Mouse (Mus musculus): ENCODE measurements around the gene Cyp4v3. TPM values are rescaled to one million over a fixed set of nuclear protein-coding genes. Genes with fewer than 3 reads are reported as not detected.

Cyp4v3 gene
- total and polyA plus RNA-seq, 3 experiments: 2.2 to 2.8 (median 2.8) TPM

GRCm38 (mm10) chr8:45381963-45382347 is 48.9 kb upstream of the Cyp4v3 start, which contains the start of gene Fam149a:
Gene Fam149a, minus strand, starts transcription at chr8:45382291.
- H3K4me1 ChIP-seq (ENCODE audit: control insufficient read depth in 1 of 2, insufficient read depth in 2 of 2): no peaks in the 10 kb centered on the region
- no peaks in the 10 kb centered on the region for H3K27me3 ChIP-seq (replicated peaks)
- H3K36me3 ChIP-seq (replicated peaks in 1 of 2; ENCODE audit: control insufficient read depth in 1 of 2, insufficient read depth in 1 of 2, low read length in 1 of 2): no peaks in the 10 kb centered on the region
- TF ChIP-seq SMC3 (IDR thresholded peaks at IDR 0.05; ENCODE audit: low read depth, low read length) (no peak), ZKSCAN1 (IDR thresholded peaks at IDR 0.05; ENCODE audit: borderline replicate concordance, low read depth, low read length) (no peak), ETS1 (conservative IDR thresholded peaks at IDR 0.05; ENCODE audit: low read depth, low read length) (no peak)
- no peaks in the 10 kb centered on the region; the same call in 1 of the 2 replicates for H3K79me2 ChIP-seq (replicated peaks; ENCODE audit: control insufficient read depth, extremely low read depth, insufficient read depth, poor library complexity, severe bottlenecking)
- no peak within 1 kb of the TSS for H3K4me2 ChIP-seq (ENCODE audit: insufficient read depth, low read depth, poor library complexity, severe bottlenecking)
- no peak for DNase-seq (ENCODE audit: extremely low read depth)
- no peak within 1 kb of the TSS for H3K4me3 ChIP-seq (replicated peaks in 1 of 3; ENCODE audit: low read depth in 2 of 3, low read length in 2 of 3, poor library complexity in 1 of 3)
- no peaks in the 10 kb centered on the region for H3K9me3 ChIP-seq (replicated peaks; ENCODE audit: low read length)
- in situ Hi-C loops (cut with MboI; ENCODE audit: low pct_ligation_motif_present, low pct_unique_long_range_greater_than_20kb, low sequenced_read_pairs): no loop called here
- H3K27ac ChIP-seq (ENCODE audit: insufficient read depth, low read depth): no peak within 1 kb of the TSS
- no peak within 1 kb of the TSS for H3K9ac ChIP-seq (ENCODE audit: insufficient read depth, low read depth)
- dilution Hi-C loops (cut with MboI; ENCODE audit: extremely low pct_ligation_motif_present, extremely low pct_unique_long_range_greater_than_20kb, low sequenced_read_pairs): no loop called here

DNA sequence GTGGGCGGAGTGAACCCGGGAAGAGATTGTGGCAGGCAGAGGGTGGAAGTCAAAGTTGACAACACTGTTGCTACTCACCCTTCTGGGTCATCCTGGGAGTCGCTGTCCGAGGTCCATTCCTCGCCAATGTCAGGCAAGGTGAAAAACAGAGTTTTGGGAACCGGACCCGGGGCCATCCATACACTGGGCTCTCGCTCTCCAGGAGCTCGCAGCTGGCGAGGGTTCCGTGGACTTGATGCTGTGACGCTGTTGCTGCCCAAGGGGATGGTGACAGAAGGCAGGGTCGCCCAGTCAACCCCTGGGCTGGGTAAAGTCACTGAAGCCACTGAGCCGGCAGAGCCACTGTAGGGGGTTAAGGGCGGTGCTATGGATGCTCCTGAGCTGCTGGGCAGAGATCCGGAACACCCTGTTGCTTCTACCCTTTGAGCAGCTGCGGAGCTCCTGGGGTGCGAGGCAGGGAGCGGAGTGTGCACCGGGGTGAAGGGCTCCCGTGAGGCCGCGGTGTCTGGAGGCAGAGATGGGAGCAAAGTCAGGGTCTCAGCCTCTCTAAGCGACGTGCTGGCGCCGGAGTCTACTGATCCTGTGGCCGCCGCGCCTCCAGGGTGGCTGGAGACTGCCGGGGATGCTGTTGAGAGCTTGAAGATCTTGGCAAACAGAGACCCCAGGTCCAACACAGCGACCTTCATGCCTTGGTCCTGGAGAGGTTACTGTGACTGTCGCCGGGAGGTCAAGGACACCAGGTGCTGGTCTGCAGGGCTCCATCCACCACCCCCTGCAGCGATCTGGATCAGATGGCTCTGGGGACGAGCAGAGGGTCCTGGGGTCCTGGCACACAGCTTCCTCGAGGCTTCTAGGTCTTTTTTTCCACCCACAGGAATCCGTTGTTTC is 48.3 kb upstream of the Cyp4v3 start:
- H3K79me2 ChIP-seq (replicated peaks; ENCODE audit: control insufficient read depth, extremely low read depth, insufficient read depth, poor library complexity, severe bottlenecking): no peaks in the 10 kb centered on the region; the same call in 1 of the 2 replicates
- no peaks in the 10 kb centered on the region for H3K36me3 ChIP-seq (replicated peaks in 1 of 2; ENCODE audit: control insufficient read depth in 1 of 2, insufficient read depth in 1 of 2, low read length in 1 of 2)
- TF ChIP-seq MAFK (IDR thresholded peaks at IDR 0.05; ENCODE audit: insufficient replicate concordance, low read length): no peak
- TF ChIP-seq PAX5 (IDR thresholded peaks at IDR 0.05; ENCODE audit: low read length): no peak
- TF ChIP-seq CTCF (conservative IDR thresholded peaks at IDR 0.05 in 1 of 2, IDR thresholded peaks at IDR 0.05 in 1 of 2; ENCODE audit: low read depth in 2 of 2, low read length in 2 of 2): no peak
- TF ChIP-seq EP300 (IDR thresholded peaks at IDR 0.05; ENCODE audit: low read length): no peak
- TF ChIP-seq TCF12 (IDR thresholded peaks at IDR 0.05; ENCODE audit: low read depth, low read length): no peak
- TF ChIP-seq GABPA (IDR thresholded peaks at IDR 0.05; ENCODE audit: insufficient replicate concordance, low read depth, low read length): no peak
- no peak for TF ChIP-seq USF2 (conservative IDR thresholded peaks at IDR 0.05; ENCODE audit: low read depth, low read length)
- H3K4me1 ChIP-seq (ENCODE audit: control insufficient read depth in 1 of 2, insufficient read depth in 2 of 2): no peaks in the 10 kb centered on the region
- H3K9me3 ChIP-seq (replicated peaks; ENCODE audit: low read length): no peaks in the 10 kb centered on the region
- no peak overlapping the region for H3K4me3 ChIP-seq (replicated peaks in 1 of 3; ENCODE audit: low read depth in 2 of 3, low read length in 2 of 3, poor library complexity in 1 of 3)
- no peaks in the 10 kb centered on the region for H3K27me3 ChIP-seq (replicated peaks)
- dilution Hi-C loops (cut with MboI; ENCODE audit: extremely low pct_ligation_motif_present, extremely low pct_unique_long_range_greater_than_20kb, low sequenced_read_pairs): no loop called here
- H3K4me2 ChIP-seq (ENCODE audit: insufficient read depth, low read depth, poor library complexity, severe bottlenecking): no peak overlapping the region
- no peak overlapping the region for H3K27ac ChIP-seq (ENCODE audit: insufficient read depth, low read depth)
- no peak overlapping the region for H3K9ac ChIP-seq (ENCODE audit: insufficient read depth, low read depth)
- in situ Hi-C loops (cut with MboI; ENCODE audit: low pct_ligation_motif_present, low pct_unique_long_range_greater_than_20kb, low sequenced_read_pairs): no loop called here
- DNase-seq (ENCODE audit: extremely low read depth): no peak

DNA sequence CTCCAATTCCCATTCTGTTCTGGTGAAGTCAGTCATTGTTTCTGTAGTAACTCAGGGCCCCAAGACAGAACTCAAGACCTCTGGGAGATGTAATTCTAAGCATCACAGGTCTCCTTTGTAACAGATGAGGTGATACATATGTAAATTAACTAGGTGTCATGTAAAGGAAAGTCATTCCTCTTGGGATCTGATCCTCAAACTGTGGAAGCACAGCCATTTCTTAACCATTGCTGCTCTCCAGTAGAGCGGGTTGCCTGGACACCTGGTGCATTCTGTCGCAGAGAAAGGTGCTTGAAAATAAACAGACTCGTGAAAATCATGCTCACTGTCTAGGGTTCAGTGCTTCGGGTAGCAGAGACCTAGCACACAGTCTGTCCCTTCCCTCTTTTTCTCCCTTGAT is 47.6 kb upstream of the Cyp4v3 start:
- Histone ChIP-seq H3K9me3 (replicated peaks; ENCODE audit: low read length) (no peaks in the 10 kb centered on the region), H3K4me1 (ENCODE audit: control insufficient read depth in 1 of 2, insufficient read depth in 2 of 2) (no peaks in the 10 kb centered on the region), H3K79me2 (replicated peaks; ENCODE audit: control insufficient read depth, extremely low read depth, insufficient read depth, poor library complexity, severe bottlenecking) (no peaks in the 10 kb centered on the region; the same call in 1 of the 2 replicates), H3K27me3 (replicated peaks) (no peaks in the 10 kb centered on the region), H3K4me2 (ENCODE audit: insufficient read depth, low read depth, poor library complexity, severe bottlenecking) (no peak overlapping the region), H3K4me3 (replicated peaks in 1 of 3; ENCODE audit: low read depth in 2 of 3, low read length in 2 of 3, poor library complexity in 1 of 3) (no peak overlapping the region), H3K9ac (ENCODE audit: insufficient read depth, low read depth) (no peak overlapping the region), H3K36me3 (replicated peaks in 1 of 2; ENCODE audit: control insufficient read depth in 1 of 2, insufficient read depth in 1 of 2, low read length in 1 of 2) (no peaks in the 10 kb centered on the region), H3K27ac (ENCODE audit: insufficient read depth, low read depth) (no peak overlapping the region)
- TF ChIP-seq HCFC1 (IDR thresholded peaks at IDR 0.05; ENCODE audit: low read depth, low read length) (no peak), MEF2A (IDR thresholded peaks at IDR 0.05; ENCODE audit: borderline replicate concordance, low read depth, low read length) (no peak), JUN (IDR thresholded peaks at IDR 0.05; ENCODE audit: insufficient read depth, low read depth, low read length) (no peak), MAFK (IDR thresholded peaks at IDR 0.05; ENCODE audit: insufficient replicate concordance, low read length) (no peak), CHD2 (IDR thresholded peaks at IDR 0.05; ENCODE audit: low read length) (no peak), GABPA (IDR thresholded peaks at IDR 0.05; ENCODE audit: insufficient replicate concordance, low read depth, low read length) (no peak), ZC3H11A (IDR thresholded peaks at IDR 0.05; ENCODE audit: low read depth, low read length) (no peak), POLR2A (IDR thresholded peaks at IDR 0.05; ENCODE audit: low read depth, low read length) (no peak), KAT2A (IDR thresholded peaks at IDR 0.05; ENCODE audit: insufficient replicate concordance, low read length) (no peak), UBTF (IDR thresholded peaks at IDR 0.05; ENCODE audit: low read depth, low read length) (no peak), MAZ (IDR thresholded peaks at IDR 0.05; ENCODE audit: low read depth, low read length) (no peak), NELFE (IDR thresholded peaks at IDR 0.05; ENCODE audit: low read depth, low read length) (no peak), NRF1 (IDR thresholded peaks at IDR 0.05; ENCODE audit: low read depth, low read length) (no peak), ZMIZ1 (IDR thresholded peaks at IDR 0.05; ENCODE audit: low read depth, low read length) (no peak), ZKSCAN1 (IDR thresholded peaks at IDR 0.05; ENCODE audit: borderline replicate concordance, low read depth, low read length) (no peak)
- DNase-seq (ENCODE audit: extremely low read depth): no peak
- dilution Hi-C loops (cut with MboI; ENCODE audit: extremely low pct_ligation_motif_present, extremely low pct_unique_long_range_greater_than_20kb, low sequenced_read_pairs): no loop called here
- in situ Hi-C loops (cut with MboI; ENCODE audit: low pct_ligation_motif_present, low pct_unique_long_range_greater_than_20kb, low sequenced_read_pairs): no loop called here
